ENCODE assay signal across 8 mouse cellular contexts in genomic region chr11:8652116-8652714, GRCm38 (mm10). TPM values are rescaled to one million over a fixed set of nuclear protein-coding genes. Genes with fewer than 3 reads are reported as not detected.
A peak's percentile ranks its signal among the peaks of the same experiment; 100 is the strongest.
DNase-seq lines count a peak whose midpoint lies in the region; ATAC-seq lines count a peak whose summit lies in the region.
"Had no signal": no experiment of that assay in that cellular context is flagged by ENCODE, and none has a peak within 500 bp of the region (broad histone marks: within the 10 kb centered on the region; RNA-seq: fewer than 3 reads in every experiment).

No protein-coding gene starts in this region.

- no peak overlapping the region for H3K4me3 ChIP-seq in heart, embryonic 13.5 days
- H3K4me3 ChIP-seq in embryonic facial prominence, embryonic 12.5 days: no peak overlapping the region
- no peak overlapping the region for H3K4me3 ChIP-seq in limb, embryonic 11.5 days (ENCODE audit: low read depth, low read length)

- no peak for ATAC-seq in heart, embryonic 13.5 days (ENCODE audit: extremely low read depth, insufficient number of reproducible peaks, low FRiP score, low TSS enrichment)
- no peak for ATAC-seq in embryonic facial prominence, embryonic 12.5 days (ENCODE audit: insufficient number of reproducible peaks, insufficient read depth, low FRiP score, low TSS enrichment)
- ATAC-seq in limb, embryonic 11.5 days (ENCODE audit: insufficient number of reproducible peaks, low FRiP score, low TSS enrichment, low read depth): no peak

- H3K9me3 ChIP-seq in heart, embryonic 13.5 days: no peaks in the 10 kb centered on the region
- H3K9me3 ChIP-seq in embryonic facial prominence, embryonic 12.5 days: no peaks in the 10 kb centered on the region
- H3K9me3 ChIP-seq in limb, embryonic 11.5 days (ENCODE audit: control insufficient read depth, low read length): no peaks in the 10 kb centered on the region

- DNase-seq in heart, adult 8-10 months (ENCODE audit: low spot score): no peak
- DNase-seq in layer of hippocampus, adult 8-10 months (ENCODE audit: low spot score in 2 of 2): peak; percentile 28 to 37
- DNase-seq in layer of hippocampus, postnatal 25 days (ENCODE audit: extremely low spot score in 1 of 2, low spot score in 1 of 2): no peak
- DNase-seq in limb, embryonic 11.5 days (ENCODE audit: low spot score): no peak
- DNase-seq in left cerebral cortex, adult 9 months (ENCODE audit: low spot score in 2 of 2): no peak
- DNase-seq: gastrocnemius, postnatal 25 days had no signal

- H3K36me3 ChIP-seq in heart, embryonic 13.5 days: no peaks in the 10 kb centered on the region
- no peaks in the 10 kb centered on the region for H3K36me3 ChIP-seq in embryonic facial prominence, embryonic 12.5 days
- no peaks in the 10 kb centered on the region for H3K36me3 ChIP-seq in limb, embryonic 11.5 days (ENCODE audit: control insufficient read depth, insufficient read depth, low read length)

- H3K4me2 ChIP-seq in heart, embryonic 13.5 days: no peak overlapping the region
- H3K4me2 ChIP-seq in embryonic facial prominence, embryonic 12.5 days (replicated peaks): no peak overlapping the region
- H3K4me2 ChIP-seq in limb, embryonic 11.5 days (ENCODE audit: low read depth, severe bottlenecking): no peak overlapping the region

- peak overlapping the region; percentile 70 for H3K27ac ChIP-seq in heart, embryonic 13.5 days (replicated peaks)
- peak overlapping the region; percentile 42 for H3K27ac ChIP-seq in embryonic facial prominence, embryonic 12.5 days
- peak overlapping the region; percentile 63 for H3K27ac ChIP-seq in limb, embryonic 11.5 days (replicated peaks; ENCODE audit: low read depth, low read length)

- H3K9ac ChIP-seq in heart, embryonic 13.5 days: no peak overlapping the region
- H3K9ac ChIP-seq in embryonic facial prominence, embryonic 12.5 days: no peak overlapping the region
- H3K9ac ChIP-seq in limb, embryonic 11.5 days (ENCODE audit: low read length): no peak overlapping the region

- WGBS in heart, embryonic 13.5 days: 77% methylated on average over 10 of the region's 10 CpGs
- WGBS in embryonic facial prominence, embryonic 12.5 days: 81% methylated on average over 10 of the region's 10 CpGs
- WGBS in limb, embryonic 11.5 days: 83% methylated on average over 10 of the region's 10 CpGs

- H3K4me1 ChIP-seq in heart, embryonic 13.5 days: peaks cover 86% of the 10 kb centered on the region
- peaks cover 64% of the 10 kb centered on the region for H3K4me1 ChIP-seq in embryonic facial prominence, embryonic 12.5 days
- H3K4me1 ChIP-seq in limb, embryonic 11.5 days (ENCODE audit: control insufficient read depth, insufficient read depth, low read length): peaks cover 56% of the 10 kb centered on the region

- H3K27me3 ChIP-seq in heart, embryonic 13.5 days (replicated peaks): no peaks in the 10 kb centered on the region
- no peaks in the 10 kb centered on the region for H3K27me3 ChIP-seq in embryonic facial prominence, embryonic 12.5 days
- H3K27me3 ChIP-seq in limb, embryonic 11.5 days (ENCODE audit: control insufficient read depth, insufficient read depth, low read length): no peaks in the 10 kb centered on the region

RNA-seq across cellular contexts. Expression of gene Tns3, which starts 12.1 kb away (rescaled TPM):
- polyA plus RNA-seq in heart, embryonic 13.5 days (2015; fragmentation: Nextera tagmentation; extraction: Ambion mirVana): 14.5 and 15.2 TPM in 2 replicates
- 10 to 100 TPM; 22.9 to 25.7 (median 23.7) TPM for total RNA-seq in heart, adult 8-10 months (2022)
- 10 to 100 TPM; 50.9 to 62.2 (median 57.3) TPM for total RNA-seq in layer of hippocampus, adult 8-10 months (2022)
- total RNA-seq in layer of hippocampus, postnatal 25 days (2021): 10 to 100 TPM; 46.6 to 53.2 TPM
- 33.0 and 35.5 TPM in 2 replicates for polyA plus RNA-seq in embryonic facial prominence, embryonic 12.5 days (2016; fragmentation: Nextera tagmentation; extraction: Ambion mirVana)
- polyA plus RNA-seq in limb, embryonic 11.5 days (2014; fragmentation: Nextera tagmentation; extraction: Ambion mirVana): 26.0 and 26.7 TPM in 2 replicates

Comparison
In these comparisons a context has a peak if more than half of its experiments do, and no peak if none do; other contexts are left out.
1. DNase-seq: peak in layer of hippocampus, adult 8-10 months (2 of 2); none in heart, adult 8-10 months (single experiment), layer of hippocampus, postnatal 25 days (0 of 2), limb, embryonic 11.5 days (single experiment) and left cerebral cortex, adult 9 months (0 of 2).
2. Peak in every context shown above with its lines, with median percentiles within 50 percentile points of each other: H3K27ac ChIP-seq.